Mouse (Mus musculus) CH12.LX (cell line): ENCODE measurements around the gene Bad. TPM values are rescaled to one million over a fixed set of nuclear protein-coding genes. Genes with fewer than 3 reads are reported as not detected.

Experiments used
- DNase-seq: peaks from one replicate; pipeline ENCODE4 v3.0.0-alpha.2; 2013; ENCODE audit errors: extremely low read depth
- H3K27ac ChIP-seq: 2 replicates; pipeline ENCODE4 v1.5.1; 2012; ENCODE audit warnings: low read depth, mild to moderate bottlenecking, control low read depth, moderate library complexity; ENCODE audit not compliant: insufficient read depth
- H3K27me3 ChIP-seq: replicated peaks from 2 replicates; pipeline ENCODE3; 2012; ENCODE audit warnings: inconsistent platforms
- H3K36me3 ChIP-seq, 2 experiments: replicated peaks in 1 of 2; 2 replicates each; pipeline versions ENCODE3 to v1.6.1; 2012; ENCODE audit warnings: inconsistent platforms in 1 of 2, low read length in 1 of 2, mild to moderate bottlenecking in 1 of 2, mixed read lengths in 1 of 2, moderate library complexity in 1 of 2; ENCODE audit not compliant: control insufficient read depth in 1 of 2, insufficient read depth in 1 of 2
- H3K4me1 ChIP-seq, 2 experiments: 2 replicates each; pipeline ENCODE4 v1.6.1; 2012; ENCODE audit warnings: inconsistent platforms in 1 of 2, moderate library complexity in 1 of 2; ENCODE audit not compliant: insufficient read depth in 2 of 2, control insufficient read depth in 1 of 2
- H3K4me2 ChIP-seq: 2 replicates; pipeline ENCODE4 v1.6.1; 2012; ENCODE audit warnings: low read depth, mild to moderate bottlenecking, control low read depth; ENCODE audit not compliant: poor library complexity, insufficient read depth, severe bottlenecking
- H3K4me3 ChIP-seq, 3 experiments: fragments of 150-350 bp in 1 of 3; sonication (generic) in 1 of 3; replicated peaks in 1 of 3; 2 replicates each; pipeline versions ENCODE3 to v1.5.1; 2011 to 2012; ENCODE audit warnings: low read depth in 2 of 3, low read length in 2 of 3, mild to moderate bottlenecking in 2 of 3, moderate library complexity in 2 of 3, control low read depth in 1 of 3, improper control_type of control experiment in 1 of 3, inconsistent platforms in 1 of 3, mixed read lengths in 1 of 3; ENCODE audit not compliant: poor library complexity in 1 of 3
- H3K79me2 ChIP-seq: replicated peaks from 2 replicates; pipeline ENCODE4 v1.6.1; 2012; ENCODE audit warnings: mild to moderate bottlenecking, moderate library complexity; ENCODE audit not compliant: control insufficient read depth, poor library complexity, insufficient read depth, severe bottlenecking; ENCODE audit errors: extremely low read depth
- H3K9ac ChIP-seq: 2 replicates; pipeline ENCODE4 v1.6.1; 2012; ENCODE audit warnings: low read depth, mild to moderate bottlenecking, control low read depth, moderate library complexity; ENCODE audit not compliant: insufficient read depth
- H3K9me3 ChIP-seq: replicated peaks from 2 replicates; pipeline ENCODE3; 2012; ENCODE audit warnings: low read length, inconsistent platforms, mixed read lengths
- CHD1 ChIP-seq: IDR thresholded peaks from 2 replicates; pipeline ENCODE4 v1.6.1; 2012; ENCODE audit warnings: low read depth, low read length, improper control_type of control experiment, inconsistent platforms
- CHD2 ChIP-seq: IDR thresholded peaks from 2 replicates; pipeline ENCODE4 v1.6.1; 2011; ENCODE audit warnings: low read length, improper control_type of control experiment
- CTCF ChIP-seq, 2 experiments: IDR thresholded peaks in 1 of 2; conservative IDR thresholded peaks in 1 of 2; 2 replicates each; pipeline ENCODE4 v1.5.1; 2011 to 2012; ENCODE audit warnings: low read depth in 2 of 2, low read length in 2 of 2, improper control_type of control experiment in 1 of 2, inconsistent platforms in 1 of 2, mild to moderate bottlenecking in 1 of 2, moderate library complexity in 1 of 2
- ELF1 ChIP-seq: IDR thresholded peaks from 2 replicates; pipeline ENCODE4 v1.6.1; 2014; ENCODE audit warnings: low read depth, mild to moderate bottlenecking, inconsistent platforms, low read length, improper control_type of control experiment
- ETS1 ChIP-seq: conservative IDR thresholded peaks from 2 replicates; pipeline ENCODE4 v1.6.1; 2012; ENCODE audit warnings: low read depth, mild to moderate bottlenecking, inconsistent platforms, low read length, improper control_type of control experiment, moderate library complexity
- GABPA ChIP-seq: IDR thresholded peaks from 2 replicates; pipeline ENCODE4 v1.6.1; 2012; ENCODE audit warnings: low read depth, low read length, improper control_type of control experiment, inconsistent platforms; ENCODE audit not compliant: insufficient replicate concordance
- KAT2A ChIP-seq: IDR thresholded peaks from 2 replicates; pipeline ENCODE4 v1.6.1; 2012; ENCODE audit warnings: low read length, improper control_type of control experiment, inconsistent platforms; ENCODE audit not compliant: insufficient replicate concordance
- MXI1 ChIP-seq: IDR thresholded peaks from 2 replicates; pipeline ENCODE4 v1.6.1; 2011; ENCODE audit warnings: mild to moderate bottlenecking, low read depth, low read length, improper control_type of control experiment
- MYC ChIP-seq: IDR thresholded peaks from 2 replicates; pipeline ENCODE4 v1.6.1; 2011; ENCODE audit warnings: low read depth, mild to moderate bottlenecking, improper control_type of control experiment, low read length
- NRF1 ChIP-seq: IDR thresholded peaks from 2 replicates; pipeline ENCODE4 v1.6.1; 2014; ENCODE audit warnings: low read depth, mild to moderate bottlenecking, inconsistent platforms, low read length, improper control_type of control experiment, moderate library complexity
- PAX5 ChIP-seq: IDR thresholded peaks from 2 replicates; pipeline ENCODE4 v1.6.1; 2012; ENCODE audit warnings: low read length, inconsistent platforms, mixed read lengths
- RAD21 ChIP-seq: IDR thresholded peaks from 2 replicates; pipeline ENCODE4 v1.6.1; 2011; ENCODE audit warnings: low read depth, mild to moderate bottlenecking, low read length, improper control_type of control experiment, moderate library complexity
- RCOR1 ChIP-seq: conservative IDR thresholded peaks from 2 replicates; pipeline ENCODE4 v1.6.1; 2012; ENCODE audit warnings: low read depth, mild to moderate bottlenecking, inconsistent platforms, low read length, improper control_type of control experiment
- SMC3 ChIP-seq: IDR thresholded peaks from 2 replicates; pipeline ENCODE4 v1.6.1; 2011; ENCODE audit warnings: low read depth, low read length, improper control_type of control experiment
- TCF12 ChIP-seq: IDR thresholded peaks from 2 replicates; pipeline ENCODE4 v1.6.1; 2014; ENCODE audit warnings: low read depth, mild to moderate bottlenecking, inconsistent platforms, low read length, improper control_type of control experiment
- UBTF ChIP-seq: IDR thresholded peaks from 2 replicates; pipeline ENCODE4 v1.6.1; 2012; ENCODE audit warnings: low read depth, mild to moderate bottlenecking, inconsistent platforms, low read length, improper control_type of control experiment, moderate library complexity
- USF1 ChIP-seq: IDR thresholded peaks from 2 replicates; pipeline ENCODE4 v1.6.1; 2014; ENCODE audit warnings: low read depth, mild to moderate bottlenecking, inconsistent platforms, low read length, improper control_type of control experiment
- ZKSCAN1 ChIP-seq: IDR thresholded peaks from 2 replicates; pipeline ENCODE4 v1.6.1; 2012; ENCODE audit warnings: low read depth, inconsistent platforms, low read length, improper control_type of control experiment, borderline replicate concordance
- ZMIZ1 ChIP-seq: IDR thresholded peaks from 2 replicates; pipeline ENCODE4 v1.6.1; 2012; ENCODE audit warnings: low read depth, mild to moderate bottlenecking, inconsistent platforms, low read length, improper control_type of control experiment
- dilution Hi-C: fragments of 300-500 bp; cut with MboI; formaldehyde crosslinking; loops from 2 replicates; pipeline ENCODE4 v1.14.3; 2020; ENCODE audit warnings: low sequenced_read_pairs; ENCODE audit not compliant: extremely low pct_unique_long_range_greater_than_20kb, extremely low pct_ligation_motif_present
- in situ Hi-C: fragments of 300-500 bp; cut with MboI; formaldehyde crosslinking; loops from 3 replicates; pipeline ENCODE4 v1.14.3; 2019; ENCODE audit warnings: low sequenced_read_pairs, low pct_ligation_motif_present, low pct_unique_long_range_greater_than_20kb, mixed read lengths
- polyA plus RNA-seq: library from polyadenylated mRNA; unstranded; fragments of >175 nt; gene quantifications from 2 replicates; pipeline ENCODE4 v1.2.1, GENCODE M21; 2012; ENCODE audit warnings: low read depth; ENCODE audit not compliant: insufficient read length
- total RNA-seq, 2 experiments: library from RNA; depleted of rRNA; stranded (reverse); fragments of 300-350 nt in 1 of 2; fragments of >200 nt in 1 of 2; gene quantifications; 2 replicates each; pipeline ENCODE4 v1.2.3; 2012 to 2014

Gene Bad
- total and polyA plus RNA-seq, 3 experiments = 27.7 to 38.0 (median 33.3) TPM

DNA sequence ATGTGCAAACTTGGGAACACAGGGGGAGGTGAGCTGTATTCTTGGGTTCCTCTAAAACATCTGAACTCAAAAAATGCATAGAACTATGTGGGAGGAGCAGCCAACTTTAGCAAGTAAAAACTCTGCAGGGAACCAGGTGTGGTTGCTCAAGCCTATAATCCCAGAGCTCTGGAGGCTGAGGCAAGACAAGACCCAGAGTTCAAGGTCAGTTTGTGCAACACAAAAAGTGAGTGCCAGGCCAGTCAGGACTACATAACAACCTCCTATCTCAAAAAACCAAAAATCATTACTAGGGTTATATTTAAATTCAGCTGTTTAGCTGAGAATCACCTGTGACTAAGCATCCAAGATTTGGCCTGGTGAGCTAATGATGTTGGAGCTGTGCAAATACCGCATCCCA, 9.6 kb upstream of the Bad start:
- dilution Hi-C loops = no loop called here
- H3K4me1 ChIP-seq = peaks cover 0 to 4% of the 10 kb centered on the region in 2 experiments; a peak in 2 of 4 replicates
- in situ Hi-C loops = no loop called here
- TF ChIP-seq MXI1 (no peak), TCF12 (no peak), RCOR1 (no peak), KAT2A (no peak), CHD2 (no peak), CHD1 (no peak), NRF1 (no peak)
- no peaks in the 10 kb centered on the region for H3K36me3 ChIP-seq
- no peak overlapping the region for H3K27ac ChIP-seq
- H3K27me3 ChIP-seq = no peaks in the 10 kb centered on the region
- no peaks in the 10 kb centered on the region for H3K9me3 ChIP-seq
- no peak for DNase-seq
- H3K79me2 ChIP-seq = no peaks in the 10 kb centered on the region
- H3K9ac ChIP-seq = no peak overlapping the region
- no peak overlapping the region for H3K4me2 ChIP-seq
- no peak overlapping the region for H3K4me3 ChIP-seq

DNA sequence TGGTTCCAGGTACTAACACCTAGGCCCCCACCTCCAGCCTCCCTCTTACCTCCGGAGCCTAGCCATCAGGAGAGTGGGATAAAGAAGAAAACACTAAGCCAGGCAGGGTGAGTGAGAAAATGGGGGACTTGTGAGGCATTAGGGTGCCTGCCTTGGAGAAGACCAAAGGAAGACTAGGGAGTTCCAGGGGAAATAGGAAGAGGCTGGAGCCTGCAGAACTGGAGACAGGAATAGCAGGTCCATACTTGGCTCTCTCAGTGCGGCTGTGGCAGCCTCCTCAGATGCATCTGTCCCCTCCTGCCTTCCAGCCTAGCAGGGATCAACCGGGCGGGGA, 8.6 kb upstream of the Bad start:
- Histone ChIP-seq H3K27ac (no peak overlapping the region), H3K4me1 (peaks cover 0 to 4% of the 10 kb centered on the region in 2 experiments; a peak in 2 of 4 replicates), H3K79me2 (no peaks in the 10 kb centered on the region), H3K9ac (no peak overlapping the region), H3K36me3 (peaks cover 0 to 5% of the 10 kb centered on the region in 2 experiments), H3K4me3 (no peak overlapping the region), H3K4me2 (no peak overlapping the region), H3K9me3 (no peaks in the 10 kb centered on the region), H3K27me3 (no peaks in the 10 kb centered on the region)
- TF ChIP-seq ELF1 = no peak
- no peak for TF ChIP-seq ZKSCAN1
- no peak for TF ChIP-seq PAX5
- no peak for TF ChIP-seq UBTF
- no peak for TF ChIP-seq SMC3
- TF ChIP-seq GABPA = no peak
- TF ChIP-seq ZMIZ1 = no peak
- TF ChIP-seq MYC = no peak
- no peak for TF ChIP-seq CTCF (conservative IDR thresholded peaks at IDR 0.05 in 1 of 2, IDR thresholded peaks at IDR 0.05 in 1 of 2; ENCODE audit: low read depth in 2 of 2, low read length in 2 of 2)
- no peak for TF ChIP-seq RCOR1
- TF ChIP-seq ETS1 = no peak
- no peak for TF ChIP-seq USF1
- no peak for TF ChIP-seq RAD21
- in situ Hi-C loops = no loop called here
- dilution Hi-C loops = no loop called here
- DNase-seq = no peak
